Mouse (Mus musculus) midbrain, postnatal 0 days (tissue): ENCODE data around the gene Dcbld2. TPM values are rescaled to one million over a fixed set of nuclear protein-coding genes. Genes with fewer than 3 reads are reported as not detected.
A peak's percentile ranks its signal among the peaks of the same experiment; 100 is the strongest.

ENCODE experiments used
- ATAC-seq: fragments of 200-750 bp; cut with Nextera tagmentation; 2 replicates; pipeline ENCODE4 v1.8.0; 2017; ENCODE audit warnings: moderate number of reproducible peaks, mild to moderate bottlenecking, moderate TSS enrichment, moderate library complexity; ENCODE audit not compliant: low FRiP score
- DNase-seq: peaks from one replicate; pipeline ENCODE4 v3.0.0-alpha.2; 2015; ENCODE audit warnings: low spot score
- H3K27ac ChIP-seq: fragments of 300-500 bp; sonication (generic); 2 replicates; pipeline ENCODE4 v1.5.1; 2014; ENCODE audit warnings: low read depth, mild to moderate bottlenecking, low read length, mixed read lengths
- H3K27me3 ChIP-seq: fragments of 300-500 bp; sonication (generic); 2 replicates; pipeline ENCODE4 v1.6.1; 2014; ENCODE audit warnings: low read length, control low read depth, mixed read lengths; ENCODE audit not compliant: insufficient read depth
- H3K36me3 ChIP-seq: fragments of 300-500 bp; sonication (generic); 2 replicates; pipeline ENCODE4 v1.6.1; 2014; ENCODE audit warnings: low read length, control low read depth, mixed read lengths; ENCODE audit not compliant: insufficient read depth
- H3K4me1 ChIP-seq: fragments of 300-500 bp; sonication (generic); 2 replicates; pipeline ENCODE4 v1.6.1; 2014; ENCODE audit warnings: mild to moderate bottlenecking, control low read depth, antibody characterized with exemption, low read length, mixed read lengths; ENCODE audit not compliant: insufficient read depth
- H3K4me2 ChIP-seq: fragments of 300-500 bp; sonication (generic); 2 replicates; pipeline ENCODE4 v1.6.1; 2014; ENCODE audit warnings: low read depth, mild to moderate bottlenecking, low read length, mixed read lengths; ENCODE audit not compliant: poor library complexity, severe bottlenecking
- H3K4me3 ChIP-seq: fragments of 300-500 bp; sonication (generic); 2 replicates; pipeline ENCODE4 v1.5.1; 2014; ENCODE audit warnings: low read depth, mild to moderate bottlenecking, low read length, moderate library complexity
- H3K9ac ChIP-seq: fragments of 300-500 bp; sonication (generic); replicated peaks from 2 replicates; pipeline ENCODE4 v1.6.1; 2014; ENCODE audit warnings: mild to moderate bottlenecking, low read length, moderate library complexity, mixed read lengths; ENCODE audit not compliant: poor library complexity, severe bottlenecking
- H3K9me3 ChIP-seq: fragments of 300-500 bp; sonication (generic); 2 replicates; pipeline ENCODE4 v1.6.1; 2016; ENCODE audit warnings: low read length, control low read depth
- CTCF ChIP-seq: IDR thresholded peaks from 2 replicates; pipeline ENCODE4 v1.5.1; 2016; ENCODE audit warnings: antibody characterized with exemption, mild to moderate bottlenecking
- WGBS: fragments of 180-500 bp; shearing (Covaris S2); extraction: QIAGEN DNeasy Blood & Tissue Kit; methylation state at CpG from one replicate; pipeline ENCODE4 v1.1.7; 2014; 5-methylcytosine and 5-hydroxymethylcytosine counted together
- polyA plus RNA-seq: library from polyadenylated mRNA; unstranded; fragments of >200 nt; fragmentation: Nextera tagmentation; extraction: Ambion mirVana; gene quantifications from 2 replicates; pipeline ENCODE4 v1.2.1, GENCODE M21; 2015
- total RNA-seq: library from RNA; depleted of rRNA; stranded (reverse); fragments of >200 nt; gene quantifications from 2 replicates; pipeline ENCODE4 v1.2.3, GENCODE M21; 2014

Gene Dcbld2
- total and polyA plus RNA-seq, 2 experiments from 2014 or later = 3.7 to 34.2 TPM

DNA sequence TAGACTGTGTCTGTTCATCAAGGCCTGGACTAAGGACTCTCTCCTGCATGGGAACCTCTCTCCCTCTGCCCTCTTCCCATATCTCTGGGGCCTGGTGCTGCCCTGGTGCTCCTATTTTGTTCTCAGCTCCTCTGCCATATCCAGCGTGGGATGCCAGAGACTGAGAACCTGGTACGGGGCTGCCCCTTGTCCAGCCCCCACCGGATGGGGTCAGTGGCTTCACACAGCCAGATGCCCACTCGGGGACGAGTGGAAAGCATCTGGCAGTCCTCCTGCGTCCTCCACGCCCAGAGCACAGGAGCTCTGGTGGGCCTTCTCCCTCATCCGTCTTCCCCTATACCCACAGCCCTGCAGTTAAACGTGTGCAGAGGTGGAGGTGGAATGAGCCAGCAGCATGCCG lies 52.1 kb downstream of the Dcbld2 start:
- Histone ChIP-seq H3K36me3 (peaks cover 21% of the 10 kb centered on the region; the same call in 1 of the 2 replicates), H3K4me1 (no peaks in the 10 kb centered on the region), H3K27ac (no peak overlapping the region), H3K9ac (no peak overlapping the region), H3K4me3 (no peak overlapping the region), H3K4me2 (no peak overlapping the region), H3K27me3 (no peaks in the 10 kb centered on the region), H3K9me3 (no peaks in the 10 kb centered on the region)
- ATAC-seq (no peak), DNase-seq (no peak)
- TF ChIP-seq CTCF = no peak
- 93% methylated on average over 10 of the region's 10 CpGs for WGBS

DNA sequence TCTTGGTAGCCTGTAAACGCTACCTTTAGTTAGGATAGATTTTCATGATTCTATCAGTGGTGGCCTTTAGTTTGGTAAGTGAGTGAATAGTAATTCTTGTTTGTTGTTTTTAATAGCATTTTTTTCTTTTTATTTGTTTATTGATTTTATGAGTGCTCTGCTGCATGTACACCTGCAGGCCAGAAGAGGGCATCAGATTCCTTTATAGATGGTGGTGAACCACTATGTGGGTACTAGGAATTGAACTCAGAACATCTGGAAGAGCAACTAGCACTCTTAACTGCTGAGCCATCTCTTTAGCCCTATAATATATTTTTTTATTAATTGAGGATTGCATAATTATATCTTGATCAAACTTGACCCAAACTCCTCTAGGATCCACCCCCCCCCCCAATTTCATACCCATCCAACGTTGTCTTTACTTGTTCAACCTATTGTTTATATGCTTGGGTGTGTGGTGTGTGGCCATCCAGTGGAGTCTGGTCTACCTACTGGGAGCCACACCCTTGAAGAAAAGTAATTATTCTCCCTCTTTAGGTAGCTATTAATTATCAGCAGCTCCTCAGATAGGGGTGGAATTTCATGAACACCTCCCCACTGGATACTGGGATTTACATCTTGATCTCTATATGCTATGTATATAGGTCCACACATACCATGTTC lies 53.7 kb downstream of the Dcbld2 start:
- Histone ChIP-seq H3K9me3 (no peaks in the 10 kb centered on the region), H3K4me2 (no peak overlapping the region), H3K27me3 (no peaks in the 10 kb centered on the region), H3K4me3 (no peak overlapping the region), H3K36me3 (peaks cover 17% of the 10 kb centered on the region), H3K4me1 (no peaks in the 10 kb centered on the region), H3K9ac (no peak overlapping the region), H3K27ac (no peak overlapping the region)
- ATAC-seq (no peak), DNase-seq (no peak)
- 90% methylated on average over 2 of the region's 2 CpGs for WGBS
- peak; percentile 58 for TF ChIP-seq CTCF

- H3K4me2 ChIP-seq = no peak overlapping the region
- 99% methylated on average over 2 of the region's 2 CpGs for WGBS
These were observed 54.3 kb downstream of the Dcbld2 start for GRCm38 (mm10) chr16:58462519-58462918.

DNA sequence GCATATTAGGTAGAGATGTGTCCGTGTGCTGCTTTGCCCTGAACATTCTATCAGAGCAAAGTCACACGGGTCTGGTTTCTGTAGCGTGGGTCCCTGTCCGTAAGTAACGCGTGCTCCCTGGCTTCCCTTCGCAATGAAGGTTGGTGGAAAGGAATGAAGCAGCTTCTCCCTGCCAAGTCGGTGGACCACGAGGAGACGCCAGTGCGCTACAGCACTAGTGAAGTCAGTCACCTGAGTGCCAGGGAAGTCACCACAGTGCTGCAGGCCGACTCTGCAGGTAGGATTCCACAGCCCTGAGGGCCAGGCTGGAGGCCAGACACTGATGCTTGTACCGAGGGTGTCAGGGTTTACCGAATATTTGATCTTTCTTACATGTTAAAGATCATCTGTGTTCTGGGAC lies 55.8 kb downstream of the Dcbld2 start:
- TF ChIP-seq CTCF = no peak
- Histone ChIP-seq H3K27ac (no peak overlapping the region), H3K4me1 (no peaks in the 10 kb centered on the region), H3K9me3 (no peaks in the 10 kb centered on the region), H3K9ac (no peak overlapping the region), H3K4me2 (no peak overlapping the region), H3K27me3 (no peaks in the 10 kb centered on the region), H3K36me3 (peaks cover 13% of the 10 kb centered on the region), H3K4me3 (no peak overlapping the region)
- 96% methylated on average over 14 of the region's 14 CpGs for WGBS
- ATAC-seq (no peak), DNase-seq (no peak)

More at GRCm38 (mm10) chr16:58462519-58462918, 54.3 kb downstream of the Dcbld2 start:
- no peak overlapping the region for H3K27ac ChIP-seq
- H3K27me3 ChIP-seq = no peaks in the 10 kb centered on the region
- no peaks in the 10 kb centered on the region for H3K9me3 ChIP-seq
- no peaks in the 10 kb centered on the region for H3K4me1 ChIP-seq
- no peak overlapping the region for H3K9ac ChIP-seq
- H3K4me3 ChIP-seq = no peak overlapping the region
- DNase-seq = no peak
- H3K36me3 ChIP-seq = peaks cover 17% of the 10 kb centered on the region
- no peak for TF ChIP-seq CTCF
- no peak for ATAC-seq

DNA sequence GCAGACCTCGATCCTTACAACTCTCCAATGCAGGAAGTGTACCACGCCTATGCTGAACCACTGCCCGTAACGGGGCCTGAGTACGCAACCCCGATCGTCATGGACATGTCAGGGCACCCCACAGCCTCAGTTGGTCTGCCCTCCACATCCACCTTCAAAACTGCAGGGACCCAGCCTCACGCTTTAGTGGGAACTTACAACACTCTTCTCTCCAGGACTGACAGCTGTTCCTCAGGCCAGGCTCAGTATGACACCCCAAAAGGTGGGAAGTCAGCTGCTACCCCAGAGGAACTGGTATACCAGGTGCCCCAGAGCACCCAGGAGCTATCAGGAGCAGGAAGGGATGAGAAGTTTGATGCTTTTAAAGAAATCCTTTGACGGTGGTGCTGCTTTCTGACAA lies 57.2 kb downstream of the Dcbld2 start:
- Histone ChIP-seq H3K27ac (no peak overlapping the region), H3K27me3 (no peaks in the 10 kb centered on the region), H3K9ac (no peak overlapping the region), H3K4me3 (no peak overlapping the region), H3K4me2 (no peak overlapping the region), H3K4me1 (no peaks in the 10 kb centered on the region), H3K9me3 (no peaks in the 10 kb centered on the region), H3K36me3 (peaks cover 13% of the 10 kb centered on the region)
- 93% methylated on average over 9 of the region's 9 CpGs for WGBS
- DNase-seq = no peak
- no peak for ATAC-seq
- no peak for TF ChIP-seq CTCF

DNA sequence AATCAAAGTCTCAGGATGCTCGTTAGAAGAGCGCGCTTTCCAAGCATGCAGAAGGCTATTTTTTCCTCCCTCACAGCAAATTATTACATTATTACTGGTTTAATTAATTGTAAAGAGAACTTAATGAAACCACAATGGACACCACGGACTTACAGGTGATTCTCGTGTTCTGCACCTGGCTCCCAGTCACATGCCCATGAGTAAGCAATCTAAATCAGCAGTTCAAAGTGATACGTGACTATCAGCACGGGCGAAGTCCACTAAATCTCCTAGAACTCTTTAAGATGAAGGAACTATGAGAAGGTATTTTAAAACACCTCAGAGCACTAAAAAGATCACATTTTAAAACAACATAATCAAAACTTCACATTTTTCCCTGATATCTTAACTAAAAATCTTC lies 61.8 kb downstream of the Dcbld2 start:
- 89% methylated on average over 8 of the region's 8 CpGs for WGBS
- Histone ChIP-seq H3K27ac (no peak overlapping the region), H3K9ac (no peak overlapping the region), H3K27me3 (no peaks in the 10 kb centered on the region), H3K36me3 (peaks cover 5% of the 10 kb centered on the region), H3K4me2 (no peak overlapping the region), H3K4me1 (no peaks in the 10 kb centered on the region), H3K4me3 (no peak overlapping the region), H3K9me3 (no peaks in the 10 kb centered on the region)
- ATAC-seq = no peak
- DNase-seq = no peak
- TF ChIP-seq CTCF = no peak
